Mouse (Mus musculus): ENCODE measurements around the gene Srgap3. TPM values are rescaled to one million over a fixed set of nuclear protein-coding genes. Genes with fewer than 3 reads are reported as not detected.
A peak's percentile ranks its signal among the peaks of the same experiment; 100 is the strongest.

Srgap3 gene
- total and polyA plus RNA-seq, 2 experiments from 2014 or later, result 0.33 TPM; not detected in 1

DNA sequence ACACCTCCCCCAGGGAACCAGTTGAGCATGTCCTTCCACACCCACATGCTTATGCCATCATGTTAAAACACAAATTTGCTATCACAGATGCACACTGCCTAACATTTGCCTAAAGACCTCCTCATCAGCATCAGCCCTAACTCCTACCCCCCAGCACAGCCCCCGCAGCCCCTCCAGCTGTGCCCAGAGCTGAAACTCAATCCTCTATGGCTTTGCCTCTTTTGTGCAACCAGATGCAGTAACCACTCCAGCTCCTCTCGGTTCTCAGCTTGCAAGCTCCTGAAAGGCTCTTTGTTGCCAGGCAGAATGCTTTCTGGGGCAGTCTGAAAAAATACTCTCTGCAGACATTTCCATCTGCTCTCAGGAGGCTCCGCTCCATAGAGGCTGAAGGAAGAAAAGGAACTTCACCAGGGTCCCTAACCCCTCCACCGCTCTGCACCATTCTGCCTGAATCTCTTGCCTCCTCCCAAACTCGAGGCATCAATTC lies 67.0 kb downstream of the Srgap3 start:
- DNase-seq (ENCODE audit: low spot score), result no peak
- 59% methylated on average over 5 of the region's 5 CpGs for WGBS
- H3K9me3 ChIP-seq (replicated peaks; ENCODE audit: control insufficient read depth, low read length), result no peaks in the 10 kb centered on the region
- no peaks in the 10 kb centered on the region for H3K36me3 ChIP-seq (replicated peaks; ENCODE audit: control insufficient read depth, insufficient read depth, low read length)
- H3K27me3 ChIP-seq (ENCODE audit: control insufficient read depth, insufficient read depth, low read length), result no peaks in the 10 kb centered on the region
- H3K4me2 ChIP-seq (ENCODE audit: low read depth, low read length), result no peak overlapping the region
- no peak overlapping the region for H3K9ac ChIP-seq (replicated peaks; ENCODE audit: low read depth, low read length)
- H3K4me1 ChIP-seq (ENCODE audit: control insufficient read depth, insufficient read depth), result no peaks in the 10 kb centered on the region
- TF ChIP-seq CTCF (IDR thresholded peaks at IDR 0.05; ENCODE audit: low read depth) (no peak), EP300 (IDR thresholded peaks at IDR 0.05; ENCODE audit: low read depth) (no peak)
- no peak overlapping the region for H3K4me3 ChIP-seq (ENCODE audit: low read depth, low read length)
- H3K27ac ChIP-seq (ENCODE audit: low read depth), result no peak overlapping the region
- no peak for ATAC-seq (ENCODE audit: insufficient read depth, low read depth)

DNA sequence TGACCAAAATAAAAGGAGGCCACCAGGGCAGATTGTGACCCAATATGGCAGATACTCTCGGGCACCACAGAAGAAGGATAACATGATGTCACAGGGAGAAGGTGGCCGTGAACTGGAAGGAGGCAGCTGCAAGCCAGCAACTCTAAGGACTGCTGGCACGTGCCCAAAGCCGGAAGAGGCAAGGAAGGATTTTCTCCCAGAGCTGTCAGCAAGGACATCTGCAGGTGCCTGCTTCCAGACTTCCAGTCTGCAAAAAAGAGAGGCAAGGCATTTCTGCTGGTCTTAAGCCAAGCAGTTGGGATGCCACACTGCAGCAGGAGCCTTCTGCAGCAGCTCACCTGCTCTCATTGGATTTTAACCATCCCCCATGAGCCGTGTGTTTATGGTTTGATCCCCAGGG lies 67.9 kb downstream of the Srgap3 start:
- Histone ChIP-seq H3K9me3 (replicated peaks; ENCODE audit: control insufficient read depth, low read length) (no peaks in the 10 kb centered on the region), H3K4me1 (ENCODE audit: control insufficient read depth, insufficient read depth) (no peaks in the 10 kb centered on the region), H3K36me3 (replicated peaks; ENCODE audit: control insufficient read depth, insufficient read depth, low read length) (no peaks in the 10 kb centered on the region), H3K9ac (replicated peaks; ENCODE audit: low read depth, low read length) (no peak overlapping the region), H3K27ac (ENCODE audit: low read depth) (no peak overlapping the region), H3K4me3 (ENCODE audit: low read depth, low read length) (no peak overlapping the region), H3K27me3 (ENCODE audit: control insufficient read depth, insufficient read depth, low read length) (no peaks in the 10 kb centered on the region), H3K4me2 (ENCODE audit: low read depth, low read length) (no peak overlapping the region)
- ATAC-seq (ENCODE audit: insufficient read depth, low read depth) (no peak), DNase-seq (ENCODE audit: low spot score) (no peak)
- 45% methylated on average over 5 of the region's 5 CpGs for WGBS
- TF ChIP-seq CTCF (IDR thresholded peaks at IDR 0.05; ENCODE audit: low read depth) (no peak), EP300 (IDR thresholded peaks at IDR 0.05; ENCODE audit: low read depth) (no peak)

DNA sequence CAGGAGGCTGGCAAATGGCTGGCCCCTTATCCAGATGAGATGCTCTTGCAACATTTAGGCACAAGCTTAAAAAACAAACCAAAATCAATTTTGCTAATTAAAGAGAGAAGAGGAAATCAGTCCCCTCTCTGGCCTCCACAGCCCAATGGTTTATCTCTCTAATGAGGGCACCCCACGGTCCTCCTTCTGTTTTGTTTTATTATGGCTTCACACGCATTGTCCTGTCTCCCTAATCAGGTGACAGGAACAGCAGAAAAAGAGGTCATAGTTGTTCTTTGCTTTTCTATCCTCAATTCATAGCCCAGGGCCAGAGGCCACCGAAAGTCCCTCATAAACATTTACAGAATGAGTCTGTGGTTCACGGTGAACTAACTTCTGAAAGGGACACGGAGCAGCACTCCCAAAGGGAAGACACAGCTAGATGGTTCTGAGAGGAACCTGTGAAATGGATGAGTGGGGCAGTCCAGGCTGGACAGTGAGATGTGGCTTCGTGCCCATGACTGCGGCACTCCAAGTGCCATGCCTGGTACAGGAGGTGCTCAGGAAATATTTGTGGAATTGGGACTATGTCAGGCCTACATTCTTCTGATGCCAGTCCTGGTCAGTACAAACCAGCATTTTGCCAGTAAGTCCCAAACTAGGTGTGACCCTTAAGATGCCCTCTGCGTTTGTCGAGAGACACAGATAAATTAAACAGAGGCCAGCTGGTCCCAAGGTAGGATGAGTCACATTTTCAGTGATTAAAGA lies 73.8 kb downstream of the Srgap3 start:
- Histone ChIP-seq H3K4me2 (ENCODE audit: low read depth, low read length) (no peak overlapping the region), H3K27me3 (ENCODE audit: control insufficient read depth, insufficient read depth, low read length) (no peaks in the 10 kb centered on the region), H3K9ac (replicated peaks; ENCODE audit: low read depth, low read length) (no peak overlapping the region), H3K36me3 (replicated peaks; ENCODE audit: control insufficient read depth, insufficient read depth, low read length) (no peaks in the 10 kb centered on the region), H3K4me3 (ENCODE audit: low read depth, low read length) (no peak overlapping the region), H3K4me1 (ENCODE audit: control insufficient read depth, insufficient read depth) (no peaks in the 10 kb centered on the region), H3K9me3 (replicated peaks; ENCODE audit: control insufficient read depth, low read length) (no peaks in the 10 kb centered on the region), H3K27ac (ENCODE audit: low read depth) (no peak overlapping the region)
- ATAC-seq (ENCODE audit: insufficient read depth, low read depth) (no peak), DNase-seq (ENCODE audit: low spot score) (no peak)
- TF ChIP-seq EP300 (IDR thresholded peaks at IDR 0.05; ENCODE audit: low read depth) (no peak), CTCF (IDR thresholded peaks at IDR 0.05; ENCODE audit: low read depth) (no peak)
- 75% methylated on average over 9 of the region's 9 CpGs for WGBS

DNA sequence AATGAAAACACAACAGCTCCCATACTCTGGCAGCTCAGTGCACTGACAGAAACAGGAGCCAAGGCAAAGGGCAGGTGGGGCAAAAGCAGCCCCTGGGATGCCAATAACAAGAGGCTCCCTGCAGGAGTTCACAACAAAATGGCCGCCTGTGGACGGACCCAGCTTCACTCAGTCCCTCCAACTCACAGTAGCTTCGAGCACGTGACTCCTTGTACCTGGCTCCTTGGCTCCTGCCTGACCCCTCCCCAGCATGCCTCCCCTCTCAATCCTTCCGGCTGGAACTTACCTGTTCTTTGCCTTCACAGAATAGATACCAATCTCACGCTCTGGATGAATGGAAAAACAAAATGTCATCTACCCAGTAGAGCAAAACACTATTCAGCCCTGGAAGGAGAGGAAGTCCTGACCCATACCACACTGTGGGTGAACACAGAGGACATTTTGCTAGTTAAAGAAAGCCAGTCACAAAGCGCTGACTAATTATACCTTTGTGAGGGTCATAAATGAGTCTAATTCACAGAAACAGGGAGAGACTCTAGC lies 75.8 kb downstream of the Srgap3 start:
- Histone ChIP-seq H3K27ac (ENCODE audit: low read depth) (no peak overlapping the region), H3K27me3 (ENCODE audit: control insufficient read depth, insufficient read depth, low read length) (no peaks in the 10 kb centered on the region), H3K9me3 (replicated peaks; ENCODE audit: control insufficient read depth, low read length) (no peaks in the 10 kb centered on the region), H3K4me3 (ENCODE audit: low read depth, low read length) (no peak overlapping the region), H3K9ac (replicated peaks; ENCODE audit: low read depth, low read length) (no peak overlapping the region), H3K4me2 (ENCODE audit: low read depth, low read length) (no peak overlapping the region), H3K36me3 (replicated peaks; ENCODE audit: control insufficient read depth, insufficient read depth, low read length) (no peaks in the 10 kb centered on the region), H3K4me1 (ENCODE audit: control insufficient read depth, insufficient read depth) (no peaks in the 10 kb centered on the region)
- TF ChIP-seq EP300 (IDR thresholded peaks at IDR 0.05; ENCODE audit: low read depth) (no peak), CTCF (IDR thresholded peaks at IDR 0.05; ENCODE audit: low read depth) (no peak)
- WGBS, result 86% methylated on average over 7 of the region's 7 CpGs
- DNase-seq (ENCODE audit: low spot score) (no peak), ATAC-seq (ENCODE audit: insufficient read depth, low read depth) (no peak)

DNA sequence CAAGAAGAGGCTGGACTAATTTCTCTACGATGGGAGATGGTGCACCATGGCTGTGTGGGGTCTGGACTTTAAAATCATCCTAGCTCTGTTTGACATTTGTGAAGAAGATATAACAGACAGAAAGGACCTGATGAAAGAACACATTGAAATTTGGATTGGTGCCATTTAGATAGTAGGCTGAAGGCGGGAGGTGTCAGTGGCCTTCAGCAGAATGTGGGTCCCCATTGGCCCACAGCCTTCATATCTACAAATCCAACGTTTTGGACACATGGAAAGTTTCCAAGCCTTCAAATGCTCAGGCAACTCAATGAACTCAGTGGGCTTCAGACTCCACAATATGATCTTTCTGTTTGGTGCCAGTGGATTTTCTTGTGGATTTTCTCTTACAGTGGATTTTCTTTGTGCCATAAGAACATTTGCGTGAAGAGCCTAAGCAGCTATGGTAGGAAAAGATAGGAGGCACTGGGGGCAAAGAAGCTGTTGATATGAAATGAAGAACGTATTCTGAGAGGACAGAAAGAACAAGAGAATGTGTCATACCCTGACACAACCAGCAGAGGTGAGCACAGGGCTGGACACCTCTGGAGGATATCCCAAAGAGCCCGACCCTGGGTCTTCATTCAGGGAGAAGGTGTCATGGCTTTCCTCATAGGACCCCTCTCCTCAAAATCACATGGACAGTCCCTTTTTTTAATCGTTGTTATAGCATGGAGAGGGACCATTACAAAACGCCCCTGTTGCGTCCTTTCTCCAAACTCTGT lies 78.7 kb downstream of the Srgap3 start:
- Histone ChIP-seq H3K4me3 (ENCODE audit: low read depth, low read length) (no peak overlapping the region), H3K9ac (replicated peaks; ENCODE audit: low read depth, low read length) (no peak overlapping the region), H3K36me3 (replicated peaks; ENCODE audit: control insufficient read depth, insufficient read depth, low read length) (no peaks in the 10 kb centered on the region), H3K4me2 (ENCODE audit: low read depth, low read length) (no peak overlapping the region), H3K4me1 (ENCODE audit: control insufficient read depth, insufficient read depth) (no peaks in the 10 kb centered on the region), H3K27ac (ENCODE audit: low read depth) (no peak overlapping the region), H3K27me3 (ENCODE audit: control insufficient read depth, insufficient read depth, low read length) (no peaks in the 10 kb centered on the region), H3K9me3 (replicated peaks; ENCODE audit: control insufficient read depth, low read length) (no peaks in the 10 kb centered on the region)
- DNase-seq (ENCODE audit: low spot score), result no peak
- 50% methylated on average over 9 of the region's 9 CpGs for WGBS
- no peak for TF ChIP-seq EP300 (IDR thresholded peaks at IDR 0.05; ENCODE audit: low read depth)
- no peak; the same call in 1 of the 2 replicates for TF ChIP-seq CTCF (IDR thresholded peaks at IDR 0.05; ENCODE audit: low read depth)
- peak; percentile 27; the same call in 1 of the 2 replicates for ATAC-seq (ENCODE audit: insufficient read depth, low read depth)
